Mouse (Mus musculus): ENCODE measurements around the gene Crebl2. TPM values are rescaled to one million over a fixed set of nuclear protein-coding genes. Genes with fewer than 3 reads are reported as not detected.

Gene Crebl2
- total RNA-seq, 2 experiments from 2014 or later = 11.6 to 12.4 TPM

- DNase-seq (ENCODE audit: low spot score in 2 of 2) = no peak
These were observed 10.2 kb upstream of the Crebl2 start for GRCm38 (mm10) chr6:134819741-134820140.

- DNase-seq (ENCODE audit: low spot score in 2 of 2) = no peak
These were observed 9.5 kb upstream of the Crebl2 start for GRCm38 (mm10) chr6:134820411-134820810.

DNA sequence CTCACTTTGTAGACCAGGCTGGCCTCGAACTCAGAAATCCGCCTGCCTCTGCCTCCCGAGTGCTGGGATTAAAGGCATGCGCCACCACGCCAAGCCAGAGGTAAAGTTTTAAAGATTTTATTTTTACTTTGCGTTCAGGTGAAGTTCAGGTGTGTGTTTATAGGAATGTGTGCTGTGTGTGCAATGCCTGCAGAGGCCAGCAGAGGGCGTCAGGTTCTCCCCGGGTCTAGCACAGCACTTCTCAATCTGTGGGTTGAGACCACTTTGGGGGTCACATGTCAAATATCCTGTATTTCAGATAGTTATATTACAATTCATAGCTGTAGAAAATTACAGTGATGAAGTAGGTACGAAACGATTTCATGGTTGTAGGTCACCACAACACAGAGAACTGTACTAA, 7.1 kb upstream of the Crebl2 start:
- DNase-seq (ENCODE audit: low spot score in 2 of 2) = no peak

- no peak for DNase-seq (ENCODE audit: low spot score in 2 of 2)
These were observed 822 bp downstream of the Crebl2 start for GRCm38 (mm10) chr6:134830776-134831175.

DNA sequence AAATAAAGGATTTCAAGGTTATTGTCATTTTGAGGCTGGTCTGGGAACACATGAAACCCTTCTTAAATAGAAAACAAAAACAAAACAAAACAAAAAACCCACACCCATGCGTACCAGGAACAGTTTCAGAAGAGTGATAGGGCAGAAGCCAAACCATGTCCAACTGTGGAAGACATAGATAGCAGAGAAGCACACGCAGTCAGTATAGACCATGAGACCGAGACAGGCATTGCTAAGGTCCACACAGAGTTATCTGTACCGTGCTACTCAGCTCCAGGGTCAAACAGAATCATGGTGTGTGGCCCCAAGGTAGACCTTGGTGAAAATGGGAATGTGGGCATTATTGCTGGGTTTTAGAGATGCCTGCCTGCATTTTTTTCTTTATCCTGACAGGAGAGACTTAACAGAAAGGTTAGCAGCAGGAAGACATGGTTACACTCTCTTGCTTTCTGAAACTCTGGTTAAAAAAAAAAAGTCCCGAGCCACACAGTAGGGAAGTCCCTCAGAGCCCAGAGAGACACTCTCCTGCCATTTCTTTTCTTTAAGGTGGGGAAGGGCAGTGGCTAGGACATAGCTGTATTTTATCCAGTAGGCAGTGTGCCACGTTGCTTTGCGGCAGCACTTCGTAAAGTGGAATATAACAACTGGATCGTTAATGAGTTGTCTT, 4.8 kb downstream of the Crebl2 start:
- no peak for DNase-seq (ENCODE audit: low spot score in 2 of 2)

GRCm38 (mm10) chr6:134838111-134838510, 8.2 kb downstream of the Crebl2 start:
- DNase-seq (ENCODE audit: low spot score in 2 of 2) = no peak

DNA sequence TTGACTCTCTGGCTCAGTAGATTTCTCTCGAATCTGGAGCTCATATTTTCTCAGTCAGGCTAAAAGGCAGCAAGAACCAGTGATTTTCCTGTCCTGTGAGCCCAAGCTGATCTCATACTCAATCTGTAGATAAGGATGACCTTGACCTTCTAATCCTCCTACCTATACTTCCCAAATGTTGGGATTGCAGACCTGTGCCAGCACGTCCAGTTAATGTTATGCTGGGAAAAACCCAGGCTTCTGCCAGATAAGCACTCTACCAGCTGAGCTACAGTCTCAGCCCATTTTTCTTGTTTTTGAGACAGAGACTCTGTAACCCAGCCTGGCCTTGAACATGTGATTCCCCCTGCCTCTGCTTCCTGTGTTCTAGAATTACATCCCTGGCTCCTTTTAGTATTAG, 10.4 kb downstream of the Crebl2 start:
- DNase-seq (ENCODE audit: low spot score in 2 of 2) = no peak

GRCm38 (mm10) chr6:134845726-134846125, 15.8 kb downstream of the Crebl2 start:
- DNase-seq (ENCODE audit: low spot score in 2 of 2) = no peak

GRCm38 (mm10) chr6:134846308-134846707, 16.4 kb downstream of the Crebl2 start:
- no peak for DNase-seq (ENCODE audit: low spot score in 2 of 2)

- no peak for DNase-seq (ENCODE audit: low spot score in 2 of 2)
These were observed 17.6 kb downstream of the Crebl2 start for GRCm38 (mm10) chr6:134847550-134847949.

DNA sequence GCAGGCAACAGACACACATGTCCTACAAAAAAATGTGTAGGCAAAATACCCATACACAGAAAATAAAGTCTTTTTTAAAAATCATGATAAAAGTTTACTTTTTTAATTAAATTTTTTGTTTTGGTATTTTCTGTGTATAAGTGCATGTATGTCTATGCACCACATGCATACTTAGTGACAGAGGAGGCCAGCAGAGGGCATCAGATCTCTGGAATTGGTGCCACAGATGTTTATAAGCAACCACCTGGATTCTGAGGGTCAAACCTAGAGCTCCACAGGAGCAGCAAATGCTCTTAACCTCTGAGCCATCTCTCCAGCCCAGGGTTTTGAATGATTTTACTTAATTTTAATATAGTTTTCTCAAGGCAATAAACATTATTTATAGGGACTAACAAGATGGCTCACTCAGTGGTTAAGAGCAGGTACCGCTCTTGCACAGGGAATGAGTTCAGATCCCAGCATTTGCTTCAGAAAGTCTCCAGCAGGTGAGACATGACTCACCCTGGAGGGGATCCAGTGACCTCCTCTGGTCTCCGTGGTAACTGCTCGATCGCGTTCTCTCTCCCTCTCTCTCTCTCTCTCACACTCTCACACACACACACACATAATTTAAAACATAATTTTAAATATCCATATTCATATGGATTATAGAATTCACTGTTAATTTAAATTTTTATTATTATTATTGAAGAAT, 18.4 kb downstream of the Crebl2 start:
- DNase-seq (ENCODE audit: low spot score in 2 of 2) = no peak

DNA sequence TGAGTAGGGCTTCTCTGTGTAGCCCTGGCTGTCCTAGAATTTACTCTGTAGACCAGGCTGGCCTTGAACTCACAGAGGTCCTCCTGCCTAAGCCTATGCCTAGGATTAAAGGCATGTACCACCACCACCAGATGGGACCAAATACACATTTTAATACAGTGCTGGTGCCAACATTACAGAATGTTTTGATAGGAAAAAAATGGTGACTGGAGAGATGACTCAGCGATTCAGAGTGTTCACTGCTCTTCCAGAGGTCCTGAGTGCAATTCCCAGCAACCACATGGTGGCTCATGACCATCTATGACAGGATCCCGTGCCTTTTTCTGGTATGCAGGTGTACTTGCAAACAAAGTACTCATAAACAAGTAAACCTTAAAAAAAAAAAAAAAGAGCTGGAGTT, 19.5 kb downstream of the Crebl2 start:
- no peak for DNase-seq (ENCODE audit: low spot score in 2 of 2)

GRCm38 (mm10) chr6:134849985-134850384, 20.0 kb downstream of the Crebl2 start:
- DNase-seq (ENCODE audit: low spot score in 2 of 2) = no peak

DNA sequence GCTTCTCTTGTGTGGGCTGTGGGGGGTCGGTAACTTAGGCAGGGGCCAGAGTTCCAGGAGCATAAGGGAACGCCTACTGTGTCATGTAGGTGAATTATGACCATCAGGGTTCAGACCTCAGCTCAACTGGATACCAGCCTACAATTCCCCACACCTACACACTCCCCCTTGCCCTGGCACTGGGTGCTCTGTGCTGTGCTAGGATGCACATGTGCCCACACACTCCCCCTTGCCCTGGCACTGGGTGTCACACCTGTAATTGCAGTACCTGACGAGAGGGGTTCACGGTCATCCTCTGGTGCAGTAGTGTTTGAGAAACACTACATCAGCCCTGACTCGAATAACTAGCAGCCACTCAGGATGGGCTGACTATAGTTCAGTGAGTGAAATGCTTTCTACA, 24.8 kb downstream of the Crebl2 start:
- DNase-seq (ENCODE audit: low spot score in 2 of 2) = no peak

DNA sequence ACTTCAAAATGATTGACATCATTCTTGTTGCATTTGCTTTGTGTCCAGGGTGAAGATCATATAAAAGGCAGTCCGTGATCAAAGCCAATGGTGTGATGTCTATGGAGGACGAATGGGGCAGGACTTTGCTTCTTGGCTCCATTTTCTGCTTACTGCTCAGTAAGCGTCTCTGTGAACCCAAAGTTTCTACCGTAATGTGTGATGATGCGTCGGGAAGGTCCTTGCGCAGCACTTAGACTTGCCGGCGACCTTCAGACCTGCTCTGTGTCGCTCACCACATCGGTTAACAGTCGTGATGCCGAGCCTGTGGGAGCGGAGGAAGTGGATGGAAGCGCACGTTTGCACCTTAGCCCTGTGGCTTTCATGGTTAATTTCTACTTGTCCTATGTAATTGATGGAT, 26.0 kb downstream of the Crebl2 start:
- DNase-seq (ENCODE audit: low spot score in 2 of 2) = no peak

GRCm38 (mm10) chr6:134859021-134859420, 29.1 kb downstream of the Crebl2 start:
- no peak for DNase-seq (ENCODE audit: low spot score in 2 of 2)

GRCm38 (mm10) chr6:134860275-134860674, 30.3 kb downstream of the Crebl2 start:
- no peak for DNase-seq (ENCODE audit: low spot score in 2 of 2)

GRCm38 (mm10) chr6:134861386-134861785, 31.4 kb downstream of the Crebl2 start:
- no peak for DNase-seq (ENCODE audit: low spot score in 2 of 2)

DNA sequence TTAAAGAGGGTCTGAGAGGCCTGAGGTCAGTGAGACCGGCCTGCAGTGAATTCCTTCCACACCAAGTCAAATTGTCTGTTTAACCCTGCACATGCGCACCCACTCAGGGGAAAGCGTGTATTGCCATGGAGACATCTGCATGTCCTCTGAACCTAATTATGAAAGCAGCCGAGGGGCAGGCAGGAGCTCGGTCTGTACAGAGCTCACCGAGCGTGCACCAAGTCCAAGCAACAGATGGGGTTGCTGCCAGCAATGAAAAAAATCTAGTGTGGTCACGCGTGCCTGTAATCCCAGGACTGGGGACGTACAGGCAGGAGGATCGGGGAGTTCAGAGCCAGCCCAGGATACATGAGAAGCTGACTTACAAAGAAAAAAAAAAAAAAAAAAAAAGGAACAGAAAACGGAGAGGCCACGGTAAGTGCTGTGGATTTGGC, 32.7 kb downstream of the Crebl2 start:
- peak; percentile 34 to 45 for DNase-seq (ENCODE audit: low spot score in 2 of 2)

GRCm38 (mm10) chr6:134863146-134863545, 33.2 kb downstream of the Crebl2 start:
- DNase-seq (ENCODE audit: low spot score in 2 of 2) = peak; percentile 99 to 100

- DNase-seq (ENCODE audit: low spot score in 2 of 2) = no peak
These were observed 36.2 kb downstream of the Crebl2 start for GRCm38 (mm10) chr6:134866113-134866512.

DNA sequence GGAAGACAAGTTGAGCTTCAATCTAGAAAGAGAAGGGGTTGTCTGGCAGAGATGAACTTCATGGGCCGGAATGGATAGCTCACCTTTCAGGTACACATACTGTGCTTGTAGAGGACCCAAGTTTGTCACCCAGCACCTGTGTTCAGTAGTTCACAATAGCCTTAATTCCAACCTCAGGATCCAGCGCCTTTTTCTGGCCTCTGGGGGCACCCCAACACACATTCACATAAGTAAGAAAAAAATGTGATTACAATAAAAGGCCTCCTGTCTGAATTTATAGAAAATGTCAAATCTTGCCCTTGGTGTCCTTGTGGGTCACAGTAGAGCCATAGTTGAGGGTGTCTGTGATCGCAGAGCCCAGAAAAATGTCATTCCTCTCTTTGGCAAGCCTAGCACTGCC, 37.4 kb downstream of the Crebl2 start:
- DNase-seq (ENCODE audit: low spot score in 2 of 2) = no peak

DNA sequence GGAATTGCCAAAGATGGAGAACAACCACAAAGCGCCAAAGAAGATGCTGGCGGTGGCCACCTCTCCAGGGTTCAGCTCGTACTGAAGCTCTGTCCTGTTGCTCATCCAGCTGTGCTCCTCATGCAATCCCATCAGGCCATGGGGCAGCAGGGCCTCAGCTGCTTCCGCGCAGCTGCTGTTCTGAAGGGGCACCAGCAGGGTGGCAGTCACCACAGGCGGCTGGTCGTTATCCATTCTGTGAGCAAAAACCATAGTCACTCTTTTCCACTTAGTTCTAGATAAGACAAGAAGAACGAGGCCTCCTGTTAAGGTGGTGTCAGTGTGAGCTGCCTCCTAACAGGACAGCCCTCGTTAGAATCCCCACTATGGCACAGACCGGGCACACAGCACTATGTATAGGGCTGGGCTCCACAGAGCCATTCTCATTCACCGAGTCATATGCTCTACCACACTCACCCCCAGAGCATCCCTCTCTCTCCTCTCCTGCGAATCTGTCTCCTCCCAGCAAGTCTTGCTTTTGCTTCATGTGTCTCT, 40.3 kb downstream of the Crebl2 start:
- no peak for DNase-seq (ENCODE audit: low spot score in 2 of 2)
